Mouse (Mus musculus): ENCODE measurements around the gene Atxn2. TPM values are rescaled to one million over a fixed set of nuclear protein-coding genes. Genes with fewer than 3 reads are reported as not detected.

Atxn2 gene
- total RNA-seq, 2 experiments from 2014 or later: 156 to 219 TPM

DNA sequence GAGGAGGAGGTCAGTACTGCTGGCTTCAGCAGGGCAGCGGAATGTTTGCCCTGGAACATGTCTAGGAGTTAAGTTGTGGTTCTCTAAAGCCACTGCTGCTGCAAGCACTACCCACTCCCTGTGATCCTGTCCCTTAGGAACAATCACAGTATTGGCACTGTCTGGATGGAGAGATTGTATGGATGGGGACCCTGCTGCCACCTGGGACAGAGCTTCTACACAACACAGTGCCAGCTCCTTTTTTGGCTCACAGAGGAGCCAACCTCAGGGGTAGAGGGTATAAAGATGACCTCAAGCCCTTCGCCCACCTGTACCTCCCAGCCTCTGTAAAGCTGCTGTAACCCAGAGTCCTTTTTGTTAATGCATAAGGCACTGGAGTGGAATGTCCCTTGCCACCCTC lies 105.5 kb downstream of the Atxn2 start:
- no peak for DNase-seq

DNA sequence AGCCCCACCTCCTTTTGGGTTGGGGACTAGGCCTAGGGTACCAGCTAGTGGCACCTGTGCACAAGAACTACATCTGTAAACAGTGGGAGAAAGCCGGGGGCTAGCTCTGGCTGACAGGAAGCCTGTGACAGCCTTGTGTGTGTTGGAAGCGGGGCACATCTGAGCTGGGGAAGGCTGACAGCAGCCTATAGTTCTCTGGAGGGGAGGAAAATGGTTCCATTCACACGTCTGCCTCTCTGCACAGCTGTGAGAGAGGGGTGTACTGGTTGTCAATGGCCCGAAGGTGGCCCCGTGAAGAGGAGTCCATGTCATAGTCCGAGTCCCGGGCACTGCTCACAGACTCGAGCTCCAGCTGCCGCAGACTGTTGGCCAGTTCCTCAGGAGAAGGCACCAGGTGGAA lies 106.4 kb downstream of the Atxn2 start:
- DNase-seq: peak; percentile 8

DNA sequence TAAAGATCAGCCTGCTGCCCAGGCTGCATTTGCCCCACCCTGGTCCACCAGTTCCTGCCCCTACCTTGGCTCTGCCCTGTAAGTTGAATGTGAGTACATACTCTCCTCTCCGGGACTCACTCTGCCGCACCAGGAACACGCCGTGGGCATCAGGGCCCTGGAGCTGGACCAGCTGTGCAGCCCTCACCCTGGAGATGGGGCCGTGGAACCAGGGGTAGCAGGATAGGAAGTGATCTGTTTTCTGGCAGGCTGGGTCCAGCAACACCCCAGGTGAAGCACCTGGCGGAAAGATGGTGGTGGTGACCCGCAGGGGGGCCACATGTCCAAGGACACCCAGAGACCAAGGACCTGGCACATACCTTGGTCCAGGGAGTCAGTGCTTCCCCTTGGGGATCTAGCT lies 107.3 kb downstream of the Atxn2 start:
- DNase-seq: no peak

DNA sequence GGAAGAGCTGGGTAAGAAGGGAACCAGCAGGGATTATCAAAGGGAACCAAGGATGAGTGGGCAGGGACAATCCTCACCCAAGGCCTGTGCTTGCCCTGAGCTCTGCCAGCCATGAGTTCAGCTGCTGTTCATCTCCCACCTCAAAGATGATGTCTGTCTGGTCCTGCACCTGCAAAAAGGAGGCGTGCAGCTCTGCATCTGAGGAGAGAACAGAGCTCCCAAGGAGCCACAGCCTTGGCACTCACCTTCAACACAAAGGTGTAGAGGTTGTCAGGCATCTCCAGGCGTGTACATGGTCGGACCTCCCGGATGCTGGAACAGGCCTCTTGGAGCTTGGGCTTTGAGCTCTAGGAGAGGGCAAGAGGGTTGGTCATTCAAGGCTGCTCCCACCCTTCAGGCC lies 107.7 kb downstream of the Atxn2 start:
- no peak for DNase-seq

DNA sequence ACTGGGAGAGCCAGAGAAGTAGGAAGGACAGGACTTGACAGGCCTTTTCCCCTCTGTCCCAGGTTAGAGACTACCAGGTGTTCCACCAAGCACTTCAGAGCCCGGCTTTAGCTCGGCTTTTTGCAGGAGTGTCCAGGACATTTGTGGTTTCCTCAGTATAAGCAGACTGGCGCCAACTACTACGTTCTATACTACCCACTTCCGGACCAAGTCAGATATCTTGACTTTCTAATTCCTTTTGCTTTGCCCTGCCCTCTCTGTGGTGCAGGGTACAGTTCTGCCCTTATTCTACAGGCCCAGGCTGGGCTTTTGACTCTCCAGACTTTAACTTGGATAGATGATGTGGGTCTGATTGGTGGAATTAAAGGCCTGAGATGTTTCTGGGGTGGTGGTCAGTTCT lies 108.4 kb downstream of the Atxn2 start:
- DNase-seq: no peak

DNA sequence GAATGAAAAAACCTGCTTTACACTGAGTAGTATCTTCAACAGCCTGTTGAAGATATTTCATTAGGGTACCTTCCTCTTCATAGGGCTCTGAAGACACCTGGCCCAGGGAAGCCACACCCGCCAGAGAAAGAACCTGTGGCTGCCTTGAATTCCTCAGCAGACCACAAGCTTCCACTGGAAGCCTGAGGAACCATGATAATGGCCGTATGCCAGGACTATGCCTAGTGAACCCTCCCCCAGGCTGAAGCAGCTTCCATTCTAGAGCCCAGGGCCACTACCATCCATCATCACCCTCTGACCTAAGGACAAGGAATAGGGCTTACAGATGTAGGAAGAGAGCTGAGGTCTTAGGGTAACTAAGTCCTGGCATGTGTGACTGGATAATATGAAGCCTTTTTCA lies 109.0 kb downstream of the Atxn2 start:
- no peak for DNase-seq

DNA sequence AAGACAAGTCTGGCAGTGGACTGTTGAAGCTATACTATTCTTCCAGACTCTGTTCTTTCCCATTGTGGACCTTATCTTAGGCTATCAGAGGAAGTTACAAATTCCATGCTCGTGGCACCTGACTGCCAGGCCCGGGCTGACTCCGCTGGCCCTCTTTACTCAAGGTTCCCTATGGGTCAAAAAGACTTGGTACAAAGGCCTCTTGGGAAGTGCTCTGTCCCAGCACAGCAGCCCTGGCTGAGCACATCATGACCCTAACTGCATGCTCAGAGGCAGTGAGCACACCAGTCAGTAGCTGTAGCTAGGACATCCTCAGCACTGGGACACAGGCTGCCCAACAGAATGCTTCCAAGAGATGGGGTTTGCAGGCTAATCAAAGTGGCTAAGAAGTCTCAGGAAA lies 109.5 kb downstream of the Atxn2 start:
- no peak for DNase-seq

DNA sequence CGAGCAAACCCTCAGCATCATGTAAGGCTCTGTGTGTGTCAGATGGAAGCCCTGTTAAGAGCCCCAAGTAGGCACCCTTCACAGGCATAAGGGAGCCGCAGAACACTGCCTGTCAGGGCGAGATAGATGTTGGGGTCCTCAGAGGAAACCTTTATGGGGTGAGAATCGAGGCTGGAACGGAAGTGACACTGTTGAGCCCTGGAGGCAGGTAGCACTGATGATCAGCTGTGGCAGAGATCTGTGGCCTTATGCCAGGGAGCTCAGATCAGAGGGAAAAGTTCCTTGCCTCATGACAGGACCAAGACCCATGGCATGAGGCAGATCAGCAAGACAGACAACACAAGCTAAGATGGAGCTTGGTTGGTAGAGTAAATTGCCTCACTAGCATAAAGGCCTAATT lies 110.0 kb downstream of the Atxn2 start:
- no peak for DNase-seq

DNA sequence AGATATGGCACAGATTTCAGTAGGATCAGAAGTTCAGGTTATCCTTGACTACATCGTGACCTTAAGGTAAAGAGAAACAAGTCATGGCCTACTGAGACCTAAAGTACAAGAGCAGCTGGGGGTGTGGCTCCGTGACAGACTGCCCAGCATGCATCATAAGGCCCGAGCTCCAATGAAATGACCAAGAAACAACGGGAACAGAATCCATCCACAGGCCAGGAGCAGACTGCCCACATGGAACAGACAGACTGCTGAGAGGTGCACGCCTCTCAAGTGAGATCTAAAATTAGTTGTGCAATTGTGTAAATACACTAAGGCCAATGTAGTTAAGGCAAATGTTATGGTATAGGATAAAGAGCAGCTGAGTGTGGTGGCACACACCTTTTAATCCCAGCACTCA lies 110.4 kb downstream of the Atxn2 start:
- no peak for DNase-seq

DNA sequence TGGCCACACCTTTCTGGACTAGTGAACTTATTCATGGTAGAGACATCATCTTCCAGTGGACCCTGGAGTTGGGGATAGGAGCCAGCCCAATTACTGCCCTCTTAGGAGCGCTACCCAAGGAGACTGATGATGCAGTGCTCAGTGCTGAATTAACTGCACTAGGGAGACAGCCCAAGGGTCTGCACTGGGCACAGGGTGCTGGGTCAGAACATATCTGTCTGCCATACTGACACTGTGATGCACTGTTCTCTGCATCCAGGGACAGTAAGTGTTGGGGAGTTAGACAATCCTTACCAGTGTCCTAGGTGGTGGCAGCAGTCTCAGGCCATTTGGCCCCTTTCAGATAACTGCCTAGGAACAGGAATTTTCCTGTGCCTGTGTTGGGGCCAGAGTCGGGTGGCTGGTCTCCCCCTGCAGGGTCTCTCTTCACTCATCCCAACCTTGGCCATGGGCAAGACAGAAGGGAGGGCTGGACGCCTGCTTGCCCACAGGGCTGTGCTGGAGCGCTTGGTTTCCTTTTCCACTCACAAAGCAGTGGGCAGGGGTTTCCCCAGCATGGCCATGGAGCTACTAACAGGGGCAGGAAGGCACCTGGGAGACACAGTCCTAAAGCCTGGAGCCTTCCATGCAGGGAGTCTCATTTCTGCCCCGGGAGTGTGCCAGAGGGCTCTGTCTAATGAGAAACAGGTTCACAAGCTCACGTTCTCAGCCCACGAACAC lies 111.8 kb downstream of the Atxn2 start:
- DNase-seq: no peak

DNA sequence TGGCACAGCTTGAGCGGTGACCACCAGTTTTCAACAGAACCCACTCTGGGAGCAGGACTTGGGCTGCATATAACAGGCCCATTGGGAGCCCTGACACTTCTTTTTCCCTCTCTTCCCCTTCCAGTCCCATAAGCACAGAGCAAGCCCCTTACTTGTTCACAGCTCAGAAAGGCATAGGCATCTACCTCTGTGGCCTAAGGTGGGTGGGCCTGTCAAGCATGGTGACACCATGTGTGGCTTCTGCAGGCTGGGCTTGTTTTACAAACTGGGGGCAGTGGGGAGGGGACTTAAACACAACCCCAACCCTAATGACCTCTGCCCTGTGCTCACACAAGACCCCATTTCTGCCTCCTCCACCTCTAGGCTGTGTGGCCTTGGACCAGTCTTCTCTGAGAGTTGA lies 112.5 kb downstream of the Atxn2 start:
- DNase-seq: no peak

DNA sequence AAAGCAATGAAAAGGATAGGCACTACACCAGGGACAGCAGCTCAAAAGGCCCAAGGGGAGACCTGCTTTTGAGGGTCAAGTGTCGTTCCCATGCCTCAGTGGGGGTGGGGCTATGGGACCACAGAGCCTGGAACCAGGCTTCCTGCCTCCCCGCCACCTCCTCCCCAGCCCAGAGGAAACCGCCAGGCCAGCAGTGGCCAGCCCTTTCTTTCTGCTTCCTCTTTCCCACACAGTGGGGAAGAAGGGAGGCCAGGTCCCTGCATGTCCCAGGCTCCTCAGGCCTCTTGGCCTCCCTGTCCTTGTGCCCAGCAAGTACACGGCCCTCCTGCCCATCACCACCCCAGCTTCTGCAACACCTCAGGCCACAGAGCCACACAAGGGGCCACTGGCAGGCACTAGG lies 113.0 kb downstream of the Atxn2 start:
- peak; percentile 59 for DNase-seq

DNA sequence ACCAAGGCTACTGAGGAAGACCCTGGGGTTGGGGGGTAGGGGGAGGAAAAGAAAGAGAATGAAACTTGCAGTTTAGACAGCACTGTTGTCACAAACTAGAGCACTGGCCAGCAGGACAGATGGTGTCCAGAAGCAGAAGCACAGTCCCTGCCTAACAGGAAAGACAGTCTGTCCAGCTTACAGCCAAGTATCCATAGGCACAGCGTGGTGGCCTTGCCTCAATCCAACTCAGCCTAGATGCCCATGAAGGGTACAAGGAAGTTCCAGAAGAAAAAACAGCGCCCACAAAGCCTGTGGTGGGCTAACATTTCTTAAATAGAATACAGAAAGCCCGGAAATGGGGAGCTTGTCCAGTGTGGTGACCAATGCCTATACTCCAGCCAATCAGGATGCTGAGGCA lies 114.5 kb downstream of the Atxn2 start:
- DNase-seq: no peak

DNA sequence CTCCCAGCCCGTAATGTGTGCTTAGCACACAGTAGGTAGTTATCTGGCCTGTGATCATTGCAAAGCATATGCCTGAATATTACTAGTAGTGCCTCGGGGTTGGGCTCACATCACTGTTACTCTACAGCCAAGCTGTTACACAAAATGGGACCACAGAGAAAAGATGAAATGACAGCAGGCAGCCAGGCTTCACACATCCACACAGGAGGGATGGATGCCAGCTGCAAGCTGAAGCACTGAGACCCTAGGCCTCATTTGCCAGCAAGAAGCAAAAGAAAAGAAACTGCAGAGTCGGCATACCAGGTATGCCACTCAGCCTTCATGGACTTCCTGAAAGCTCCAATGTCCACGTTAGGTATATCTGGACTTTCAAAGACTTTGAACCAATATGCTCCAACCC lies 116.7 kb downstream of the Atxn2 start:
- DNase-seq: no peak

DNA sequence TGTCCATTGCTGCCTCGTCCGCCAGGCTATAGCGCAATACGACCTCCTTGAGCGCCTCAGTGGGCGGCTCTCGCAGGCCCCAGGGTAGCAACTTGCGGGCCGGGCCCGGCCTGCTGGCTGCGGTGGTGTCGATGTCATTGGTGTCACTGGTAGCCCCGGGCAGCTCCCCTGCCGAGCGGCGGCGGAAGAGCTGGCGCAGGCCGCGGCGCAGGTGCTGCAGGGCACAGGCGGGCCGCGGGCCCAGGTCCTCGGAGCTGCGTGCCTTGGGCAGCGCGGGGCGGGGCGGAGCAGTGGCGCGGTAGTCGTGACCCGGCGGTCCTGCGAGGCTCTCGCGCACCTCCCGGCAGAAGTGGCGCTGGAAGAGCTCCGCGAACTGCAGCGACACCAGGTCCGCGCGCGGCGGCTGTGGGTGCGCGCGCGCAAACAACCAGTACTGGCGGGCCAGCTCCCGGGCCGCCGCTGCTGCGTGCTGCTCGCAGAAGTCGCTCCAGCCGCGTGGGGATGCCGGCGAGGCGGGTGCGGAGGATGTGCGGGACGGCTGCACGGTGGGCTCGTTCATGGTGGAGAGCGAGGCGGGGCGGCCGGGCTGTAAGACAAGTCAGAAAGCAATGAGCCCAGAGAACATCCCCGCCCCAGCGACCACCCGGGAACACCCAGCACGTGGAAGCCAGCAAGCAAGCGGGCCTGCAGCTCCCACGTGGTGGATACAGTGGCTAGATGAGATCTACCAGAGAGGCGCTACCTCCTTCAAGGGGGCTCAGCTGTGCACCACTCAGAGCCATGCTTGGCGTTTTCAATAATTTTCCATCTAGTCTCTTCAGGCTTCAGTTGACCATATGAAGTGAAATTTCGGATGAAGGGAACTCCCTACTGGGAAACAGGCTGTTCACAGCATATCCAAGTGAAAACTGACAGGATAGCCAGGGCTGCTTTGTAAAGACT lies 117.6 kb downstream of the Atxn2 start:
- no peak for DNase-seq

DNA sequence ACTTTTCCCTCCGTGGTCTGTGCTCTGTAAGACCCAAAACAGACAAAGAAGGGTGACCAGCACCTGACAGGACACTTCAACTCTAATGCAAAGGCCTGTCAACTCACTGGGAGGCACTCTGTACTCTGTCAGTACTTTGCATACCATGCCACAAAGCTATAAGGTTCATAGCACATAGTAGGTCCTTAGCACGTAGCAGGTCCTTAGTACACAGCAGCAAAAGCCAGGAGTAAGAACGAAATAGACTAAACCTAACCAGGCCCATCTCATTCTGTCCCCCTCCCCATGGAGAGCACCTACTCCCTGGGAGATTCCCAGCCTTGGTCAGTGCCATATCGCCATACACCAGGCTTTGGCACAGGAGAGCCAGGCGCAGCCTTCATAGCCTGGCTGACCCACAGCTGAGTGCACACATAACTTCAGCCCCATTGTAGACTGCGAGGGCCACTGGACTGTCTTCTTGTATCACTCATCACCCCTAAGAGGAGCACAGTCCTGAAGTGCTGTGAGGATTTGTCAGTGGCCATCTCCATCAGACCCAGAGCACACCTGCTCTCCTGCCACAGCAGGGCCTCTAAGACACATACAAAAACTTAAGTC lies 120.0 kb downstream of the Atxn2 start:
- DNase-seq: no peak

DNA sequence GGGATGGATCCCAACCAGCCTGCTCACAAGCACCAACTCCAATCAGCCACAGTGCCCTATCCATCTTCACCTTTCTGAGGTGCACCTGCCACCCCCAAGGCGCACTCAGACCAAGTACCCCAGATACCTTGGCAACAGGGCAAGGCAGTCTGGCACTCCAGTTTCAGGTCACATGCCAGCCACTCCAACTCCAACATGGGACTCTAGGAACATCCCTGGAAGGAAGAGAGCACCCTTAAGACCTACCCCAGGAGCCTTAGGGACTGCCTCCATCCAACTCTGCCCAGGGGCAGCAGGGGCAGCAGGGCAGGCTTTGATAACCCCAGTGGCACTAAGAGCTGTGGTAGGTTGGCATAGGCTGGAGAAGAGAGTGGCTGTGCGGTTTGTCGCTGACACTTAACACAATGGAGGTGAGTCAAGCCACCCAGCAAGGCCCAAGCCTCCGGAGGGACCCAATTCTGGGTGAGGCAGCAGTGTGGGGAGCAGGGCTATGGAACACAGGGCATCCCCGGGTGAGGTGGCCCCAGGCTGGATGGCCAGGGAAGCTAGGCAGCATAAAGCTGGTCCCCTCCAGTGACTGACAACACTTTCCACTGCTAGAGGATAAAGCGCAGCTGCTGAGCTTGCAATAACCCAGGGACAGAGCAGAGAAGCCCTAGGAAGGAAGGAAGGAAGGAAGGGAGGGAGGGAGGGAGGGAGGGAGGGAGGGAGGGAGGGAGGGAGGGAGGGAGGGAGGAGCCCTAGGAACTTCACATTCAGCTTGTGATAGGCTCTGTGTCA lies 121.4 kb downstream of the Atxn2 start:
- peak; percentile 17 for DNase-seq

DNA sequence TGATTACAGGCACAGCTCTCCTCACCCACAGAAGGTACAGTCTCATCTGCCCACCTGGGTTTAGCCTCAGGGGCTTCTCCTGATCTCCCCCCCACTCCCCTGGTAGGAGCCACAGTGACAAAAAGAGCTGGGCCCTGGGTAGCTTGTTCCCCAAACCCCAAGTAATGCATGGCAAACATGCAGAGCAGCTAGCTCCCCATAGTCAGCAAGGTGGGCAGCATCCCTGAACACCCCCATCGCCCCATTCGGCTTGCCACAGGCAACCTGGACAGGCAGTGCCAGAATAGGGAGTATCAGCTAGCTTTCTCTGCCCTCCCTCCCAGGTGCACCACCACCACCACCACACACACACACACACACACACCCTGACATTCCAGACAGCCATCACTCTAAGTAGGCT lies 122.0 kb downstream of the Atxn2 start:
- peak; percentile 7 for DNase-seq

DNA sequence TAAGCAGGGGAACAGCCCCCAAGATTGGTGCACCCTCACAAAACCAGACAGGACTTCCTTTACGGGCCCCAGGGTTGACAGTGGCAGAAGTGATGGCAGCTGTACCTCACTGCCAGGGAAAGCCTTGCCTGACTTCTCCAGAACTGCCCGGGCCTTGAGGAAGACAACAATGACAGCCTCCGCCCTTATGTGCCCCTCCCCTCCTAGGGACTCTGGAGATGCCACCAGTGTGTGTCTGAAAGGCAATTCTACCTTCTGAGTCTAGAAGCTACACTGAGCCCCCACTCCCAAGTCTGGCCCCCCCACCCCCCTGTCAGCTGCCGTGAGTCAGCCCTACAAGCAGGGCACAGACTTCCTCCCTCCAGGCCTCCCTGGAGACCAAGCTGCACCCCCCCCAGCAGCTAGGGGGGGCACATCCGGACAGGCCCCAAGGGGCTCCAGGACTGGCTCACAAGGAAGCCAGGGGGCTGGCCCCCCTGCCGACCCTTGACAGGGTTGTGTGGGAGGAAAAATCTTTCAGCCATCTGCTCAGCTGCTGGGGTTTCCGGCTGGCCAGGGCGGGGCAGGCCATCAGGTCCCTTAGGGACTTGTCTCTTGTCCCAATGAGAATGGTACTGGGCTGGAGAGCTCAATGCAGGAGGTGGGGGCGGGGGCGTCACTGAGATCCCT lies 122.6 kb downstream of the Atxn2 start:
- peak; percentile 76 for DNase-seq

DNA sequence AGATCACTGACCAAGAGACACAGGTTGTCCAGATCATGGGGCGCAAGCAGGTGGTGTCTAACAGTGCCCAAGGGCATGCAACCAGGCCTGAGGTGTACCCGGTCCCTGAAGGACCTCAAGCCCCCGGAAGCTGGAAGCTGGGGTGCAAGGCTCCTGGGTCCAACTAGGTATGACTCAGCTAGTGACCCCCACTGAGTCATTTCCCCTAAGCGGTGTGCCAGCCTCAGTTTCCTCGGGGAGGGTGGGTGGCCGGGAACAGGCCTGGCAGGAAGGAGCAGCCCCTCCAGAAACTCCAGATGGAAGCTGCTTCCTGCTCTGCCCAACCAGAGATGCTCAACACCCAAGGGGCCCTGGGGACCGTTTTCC lies 123.1 kb downstream of the Atxn2 start:
- no peak for DNase-seq

DNA sequence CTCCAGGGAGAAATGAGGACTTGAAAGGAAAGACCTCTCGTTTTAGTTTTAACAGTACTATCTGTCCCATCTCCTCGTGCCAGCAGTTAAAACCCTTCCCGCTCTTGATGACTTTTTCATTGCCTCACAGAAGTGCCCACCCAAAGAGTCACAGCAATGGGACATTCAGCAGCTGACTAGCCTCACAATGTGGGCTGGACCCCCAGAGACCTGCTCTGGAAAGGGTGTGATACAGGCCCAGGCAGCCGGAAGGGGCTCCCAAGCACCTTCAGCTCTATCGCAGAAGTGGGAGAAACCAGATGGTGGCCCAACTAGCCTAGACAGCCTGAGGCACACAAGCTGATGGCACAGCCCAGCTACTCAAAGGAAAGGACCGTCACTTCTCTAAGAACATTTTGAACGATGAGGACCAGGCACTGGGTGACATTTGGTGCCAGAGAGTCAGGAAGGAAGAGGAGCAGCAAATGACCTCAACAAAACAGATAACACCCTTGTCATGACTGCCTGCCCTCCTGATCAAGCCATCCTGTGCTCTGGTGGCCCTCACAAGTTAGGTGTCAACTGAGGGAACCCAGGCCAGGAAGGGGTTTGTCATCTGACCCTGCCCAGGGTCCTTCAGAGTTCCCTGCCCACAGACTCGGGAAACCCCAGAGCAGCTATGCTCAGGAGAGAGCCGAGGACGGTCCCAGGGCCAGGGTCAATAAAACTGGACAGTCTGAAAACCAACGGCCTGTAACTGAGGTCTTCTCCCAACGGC lies 124.0 kb downstream of the Atxn2 start:
- DNase-seq: peak; percentile 61
